Mouse (Mus musculus): ENCODE results near the gene Lrp4. TPM values are rescaled to one million over a fixed set of nuclear protein-coding genes. Genes with fewer than 3 reads are reported as not detected.
A peak's percentile ranks its signal among the peaks of the same experiment; 100 is the strongest.

Gene Lrp4
- polyA plus RNA-seq, 1 experiment: 4.5 TPM

- no peaks in the 10 kb centered on the region for H3K4me1 ChIP-seq (ENCODE audit: control insufficient read depth, insufficient read depth, low read length)
- no peak overlapping the region for H3K4me3 ChIP-seq (replicated peaks; ENCODE audit: control insufficient read depth, low read depth, low read length)
- H3K27ac ChIP-seq (ENCODE audit: control insufficient read depth, insufficient read depth, low read depth, low read length, poor library complexity): no peak overlapping the region
- WGBS: 25% methylated on average over 2 of the region's 2 CpGs
- no peak for TF ChIP-seq CTCF (IDR thresholded peaks at IDR 0.05; ENCODE audit: control insufficient read depth, insufficient read depth, low read length)
- TF ChIP-seq POLR2A (IDR thresholded peaks at IDR 0.05; ENCODE audit: borderline replicate concordance, control insufficient read depth, low read depth, low read length): no peak
Observed at GRCm38 (mm10) chr2:91441715-91442114, 15.6 kb upstream of the Lrp4 start.

GRCm38 (mm10) chr2:91442241-91442640 is 15.1 kb upstream of the Lrp4 start:
- no peak for TF ChIP-seq CTCF (IDR thresholded peaks at IDR 0.05; ENCODE audit: control insufficient read depth, insufficient read depth, low read length)
- TF ChIP-seq POLR2A (IDR thresholded peaks at IDR 0.05; ENCODE audit: borderline replicate concordance, control insufficient read depth, low read depth, low read length): no peak
- Histone ChIP-seq H3K4me1 (ENCODE audit: control insufficient read depth, insufficient read depth, low read length) (no peaks in the 10 kb centered on the region), H3K27ac (ENCODE audit: control insufficient read depth, insufficient read depth, low read depth, low read length, poor library complexity) (no peak overlapping the region), H3K4me3 (replicated peaks; ENCODE audit: control insufficient read depth, low read depth, low read length) (no peak overlapping the region)
- 67% methylated on average over 1 of the region's 1 CpGs for WGBS

GRCm38 (mm10) chr2:91444286-91444892 is 12.9 kb upstream of the Lrp4 start, which contains the start of gene 1110051M20Rik:
Gene 1110051M20Rik, minus strand, starts transcription at chr2:91444704.
- WGBS: 2% methylated on average over 19 of the region's 19 CpGs
- Histone ChIP-seq H3K27ac (ENCODE audit: control insufficient read depth, insufficient read depth, low read depth, low read length, poor library complexity) (no peak within 1 kb of the TSS; the same call in 1 of the 2 replicates), H3K4me3 (replicated peaks; ENCODE audit: control insufficient read depth, low read depth, low read length) (peak within 1 kb of the TSS; percentile 64), H3K4me1 (ENCODE audit: control insufficient read depth, insufficient read depth, low read length) (no peaks in the 10 kb centered on the region)
- no peak for TF ChIP-seq CTCF (IDR thresholded peaks at IDR 0.05; ENCODE audit: control insufficient read depth, insufficient read depth, low read length)
- no peak for TF ChIP-seq POLR2A (IDR thresholded peaks at IDR 0.05; ENCODE audit: borderline replicate concordance, control insufficient read depth, low read depth, low read length)

GRCm38 (mm10) chr2:91449662-91450061 is 7.6 kb upstream of the Lrp4 start:
- Histone ChIP-seq H3K27ac (ENCODE audit: control insufficient read depth, insufficient read depth, low read depth, low read length, poor library complexity) (no peak overlapping the region), H3K4me1 (ENCODE audit: control insufficient read depth, insufficient read depth, low read length) (no peaks in the 10 kb centered on the region), H3K4me3 (replicated peaks; ENCODE audit: control insufficient read depth, low read depth, low read length) (no peak overlapping the region)
- WGBS: 78% methylated on average over 1 of the region's 1 CpGs
- TF ChIP-seq CTCF (IDR thresholded peaks at IDR 0.05; ENCODE audit: control insufficient read depth, insufficient read depth, low read length) (no peak), POLR2A (IDR thresholded peaks at IDR 0.05; ENCODE audit: borderline replicate concordance, control insufficient read depth, low read depth, low read length) (no peak)

GRCm38 (mm10) chr2:91450316-91450715 is 7.0 kb upstream of the Lrp4 start:
- no peak overlapping the region for H3K27ac ChIP-seq (ENCODE audit: control insufficient read depth, insufficient read depth, low read depth, low read length, poor library complexity)
- WGBS: 76% methylated on average over 9 of the region's 9 CpGs

DNA sequence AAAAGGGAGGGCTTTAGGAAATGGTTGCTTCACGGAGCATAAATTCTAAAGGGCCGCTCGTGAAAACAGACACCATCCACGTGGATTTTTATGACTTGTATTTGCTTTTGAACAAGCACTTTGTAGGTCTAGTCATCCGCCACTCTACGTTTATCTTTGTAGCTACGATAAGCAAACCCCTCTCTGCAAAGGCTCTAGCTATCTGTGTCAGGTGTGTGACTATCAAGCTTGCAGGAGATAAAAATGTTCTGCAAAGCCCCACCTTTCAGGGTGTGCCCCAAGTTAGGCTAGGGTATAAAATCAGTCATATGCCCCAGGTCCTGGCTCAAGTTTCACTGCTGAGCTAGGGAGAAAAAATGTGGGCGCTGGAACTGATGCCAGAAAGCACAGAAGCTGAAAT is 4.7 kb upstream of the Lrp4 start:
- no peak for TF ChIP-seq POLR2A (IDR thresholded peaks at IDR 0.05; ENCODE audit: borderline replicate concordance, control insufficient read depth, low read depth, low read length)
- no peak for TF ChIP-seq CTCF (IDR thresholded peaks at IDR 0.05; ENCODE audit: control insufficient read depth, insufficient read depth, low read length)
- H3K4me3 ChIP-seq (replicated peaks; ENCODE audit: control insufficient read depth, low read depth, low read length): no peak overlapping the region
- no peak overlapping the region for H3K27ac ChIP-seq (ENCODE audit: control insufficient read depth, insufficient read depth, low read depth, low read length, poor library complexity)
- WGBS: 67% methylated on average over 8 of the region's 8 CpGs
- H3K4me1 ChIP-seq (ENCODE audit: control insufficient read depth, insufficient read depth, low read length): no peaks in the 10 kb centered on the region

More at GRCm38 (mm10) chr2:91450316-91450715, 7.0 kb upstream of the Lrp4 start:
- no peak for TF ChIP-seq POLR2A (IDR thresholded peaks at IDR 0.05; ENCODE audit: borderline replicate concordance, control insufficient read depth, low read depth, low read length)
- no peak for TF ChIP-seq CTCF (IDR thresholded peaks at IDR 0.05; ENCODE audit: control insufficient read depth, insufficient read depth, low read length)
- H3K4me1 ChIP-seq (ENCODE audit: control insufficient read depth, insufficient read depth, low read length): no peaks in the 10 kb centered on the region
- H3K4me3 ChIP-seq (replicated peaks; ENCODE audit: control insufficient read depth, low read depth, low read length): no peak overlapping the region

DNA sequence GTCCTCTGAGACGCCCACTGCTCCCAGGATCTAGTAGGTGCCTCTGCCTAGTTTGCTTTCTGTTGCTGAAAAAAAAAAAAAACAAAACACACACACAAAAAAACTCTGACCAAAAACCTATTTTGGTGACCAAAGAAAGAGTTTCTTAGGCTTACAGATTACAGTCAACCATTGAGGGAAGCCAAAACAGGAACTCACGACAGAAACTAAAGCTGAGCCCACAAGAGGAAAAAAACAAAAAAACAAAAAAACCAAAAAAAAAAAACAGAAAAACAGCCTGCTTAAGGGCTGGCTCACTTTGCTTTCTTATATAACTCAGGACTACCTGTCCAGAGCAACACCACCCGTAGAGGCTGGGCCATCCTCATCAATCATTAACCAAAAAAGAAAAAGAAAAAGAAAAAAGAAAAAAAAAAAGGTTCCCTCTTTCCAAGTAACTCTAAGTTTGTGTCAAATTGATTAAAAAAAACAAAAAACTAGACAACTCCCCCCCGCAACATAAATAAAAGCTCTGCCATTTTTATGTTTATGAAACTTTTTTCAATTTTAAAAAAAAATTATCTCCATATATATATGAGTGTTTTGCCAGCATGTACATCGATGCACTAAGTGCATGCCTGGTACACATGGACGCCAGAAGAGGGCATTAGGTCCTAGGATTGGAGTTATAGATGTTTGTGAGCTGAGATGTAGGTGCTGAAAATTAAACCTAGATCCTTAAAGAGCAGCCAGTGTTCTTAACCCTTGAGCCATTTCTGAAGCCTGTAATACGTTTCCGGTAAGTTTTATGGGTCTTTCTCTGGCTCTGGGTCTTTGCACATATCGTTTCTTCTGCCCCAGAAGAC is 3.9 kb upstream of the Lrp4 start:
- 55% methylated on average over 9 of the region's 9 CpGs for WGBS
- Histone ChIP-seq H3K27ac (ENCODE audit: control insufficient read depth, insufficient read depth, low read depth, low read length, poor library complexity) (no peak overlapping the region), H3K4me3 (replicated peaks; ENCODE audit: control insufficient read depth, low read depth, low read length) (no peak overlapping the region), H3K4me1 (ENCODE audit: control insufficient read depth, insufficient read depth, low read length) (no peaks in the 10 kb centered on the region)
- TF ChIP-seq CTCF (IDR thresholded peaks at IDR 0.05; ENCODE audit: control insufficient read depth, insufficient read depth, low read length) (no peak), POLR2A (IDR thresholded peaks at IDR 0.05; ENCODE audit: borderline replicate concordance, control insufficient read depth, low read depth, low read length) (no peak)

- no peak overlapping the region for H3K27ac ChIP-seq (ENCODE audit: control insufficient read depth, insufficient read depth, low read depth, low read length, poor library complexity)
- H3K4me3 ChIP-seq (replicated peaks; ENCODE audit: control insufficient read depth, low read depth, low read length): no peak overlapping the region
- H3K4me1 ChIP-seq (ENCODE audit: control insufficient read depth, insufficient read depth, low read length): no peaks in the 10 kb centered on the region; the same call in 1 of the 2 replicates
- WGBS: 82% methylated on average over 3 of the region's 3 CpGs
- no peak for TF ChIP-seq CTCF (IDR thresholded peaks at IDR 0.05; ENCODE audit: control insufficient read depth, insufficient read depth, low read length)
Observed at GRCm38 (mm10) chr2:91454434-91454833, 2.9 kb upstream of the Lrp4 start.
